Mouse (Mus musculus) urinary bladder, adult 18-20 months (tissue): ENCODE measurements around the gene Wbp1.

ENCODE experiments used
- DNase-seq, 2 experiments: peaks; one replicate each; pipeline ENCODE4 v3.0.0; 2022; ENCODE audit warnings: low spot score in 2 of 2, mixed read lengths in 2 of 2

Gene Wbp1

DNA sequence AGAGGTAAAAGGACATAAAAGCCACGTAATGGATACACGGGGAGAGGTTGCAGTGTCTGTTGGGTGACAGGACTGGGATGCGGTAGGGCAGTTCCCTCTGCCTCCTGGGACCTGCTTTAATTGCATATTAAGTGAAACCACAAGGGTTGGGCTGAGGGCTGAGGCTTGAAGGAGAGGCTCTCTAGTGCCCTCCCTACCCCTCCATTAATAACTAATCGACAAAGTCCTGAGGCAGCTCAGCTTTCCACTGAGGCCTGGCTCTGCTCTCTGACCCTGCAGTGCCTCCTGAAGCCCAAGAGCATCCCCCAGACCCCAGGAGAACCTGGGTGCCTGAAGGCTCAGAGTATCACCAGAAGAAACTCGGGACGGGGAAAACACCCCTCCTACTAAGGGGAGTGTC, 36.9 kb downstream of the Wbp1 start:
- DNase-seq = no peak

DNA sequence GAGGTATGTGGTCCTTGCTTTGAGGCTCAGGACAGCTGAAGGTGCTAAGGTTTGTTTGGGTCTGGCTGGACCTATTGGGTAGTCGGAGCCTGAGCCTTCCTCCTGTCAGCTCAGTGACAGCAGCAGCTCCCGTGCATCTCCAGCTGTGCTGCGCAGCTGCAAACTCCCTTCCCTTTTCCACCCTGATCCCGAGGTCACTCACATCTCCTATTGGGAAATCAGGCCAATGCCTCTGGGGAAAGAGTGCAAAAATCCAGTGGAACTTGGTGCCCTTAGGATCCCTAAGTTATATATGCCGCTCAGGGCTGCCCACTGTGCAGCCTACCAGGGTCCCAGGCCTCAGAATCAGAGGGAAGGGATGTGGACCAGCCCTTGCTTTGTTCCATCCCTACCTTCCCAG, 37.9 kb downstream of the Wbp1 start:
- DNase-seq = no peak

GRCm38 (mm10) chr6:83080210-83080609, 41.1 kb downstream of the Wbp1 start:
- no peak for DNase-seq

DNA sequence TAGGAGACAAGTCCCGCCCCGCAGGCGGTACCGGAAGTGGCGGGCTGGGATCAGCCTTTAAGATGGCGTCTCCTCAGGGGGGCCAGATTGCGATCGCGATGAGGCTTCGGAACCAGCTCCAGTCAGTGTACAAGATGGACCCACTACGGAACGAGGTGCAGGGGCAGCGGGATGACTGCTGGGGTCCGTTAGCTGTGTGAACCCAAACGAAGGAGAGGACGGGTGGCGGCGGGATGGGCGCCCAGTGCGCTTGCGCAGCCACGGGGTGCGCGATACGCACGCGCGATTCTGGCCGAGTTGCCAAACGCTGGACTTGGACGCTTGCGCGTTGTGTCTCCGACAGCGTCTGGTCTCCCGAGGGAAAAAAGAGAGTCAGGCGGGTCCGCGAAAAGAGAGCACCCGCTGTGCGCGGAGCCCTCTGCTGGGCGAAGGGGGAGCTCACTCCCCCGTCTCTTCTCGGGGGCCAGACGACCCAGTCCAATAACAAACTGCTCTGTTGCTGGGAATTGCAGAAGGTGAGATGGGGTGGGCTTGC, 43.0 kb downstream of the Wbp1 start:
- peak; percentile 98 to 100 for DNase-seq

- peak in 1 of 2 experiments; percentile 73 for DNase-seq
Measured at GRCm38 (mm10) chr6:83077630-83078323, 43.6 kb downstream of the Wbp1 start, which contains the start of gene Pcgf1. Gene Pcgf1, plus strand, starts transcription at chr6:83077869.

GRCm38 (mm10) chr6:83074979-83075378, 46.4 kb downstream of the Wbp1 start:
- no peak for DNase-seq

DNA sequence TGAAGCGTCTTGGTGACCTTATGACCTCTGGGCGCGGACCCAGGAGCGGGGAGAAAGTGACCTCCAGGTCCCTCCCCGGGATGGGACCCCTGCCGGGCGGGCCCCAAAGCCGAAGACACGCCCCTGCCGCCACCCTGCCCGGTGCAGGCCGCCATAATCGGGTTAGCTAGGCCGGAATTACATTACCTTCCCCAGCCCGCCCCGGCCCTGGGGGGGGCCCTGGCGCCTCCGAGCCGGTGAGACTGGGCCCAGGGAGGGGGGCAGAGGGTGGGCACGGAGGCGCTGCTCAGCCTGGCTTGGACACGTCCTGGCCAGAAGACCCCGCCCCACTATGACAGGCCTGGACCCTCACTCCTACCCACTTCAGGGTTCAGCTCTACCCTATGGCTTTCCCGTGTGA, 50.1 kb downstream of the Wbp1 start:
- no peak for DNase-seq

GRCm38 (mm10) chr6:83070311-83071219, 50.8 kb downstream of the Wbp1 start:
- peak in 1 of 2 experiments; percentile 49 for DNase-seq

- no peak for DNase-seq
Measured at GRCm38 (mm10) chr6:83070247-83070310, 51.3 kb downstream of the Wbp1 start, which contains the start of gene Tlx2. Gene Tlx2, minus strand, starts transcription at chr6:83070293.

GRCm38 (mm10) chr6:83069488-83070246, 51.7 kb downstream of the Wbp1 start:
- peak in 1 of 2 experiments; percentile 21 for DNase-seq
